Mouse (Mus musculus): ENCODE measurements at regions not wholly inside any gene's neighbourhood (a gene's known extent, or its start where the extent isn't known, plus 50 kb on each side); places are given as distances from the start of the nearest gene placed in this dataset.

- no peak for DNase-seq (ENCODE audit: low read depth)
Measured at GRCm38 (mm10) chr16:77399846-77400275, 202.0 kb downstream of the Gm11146 start.

DNA sequence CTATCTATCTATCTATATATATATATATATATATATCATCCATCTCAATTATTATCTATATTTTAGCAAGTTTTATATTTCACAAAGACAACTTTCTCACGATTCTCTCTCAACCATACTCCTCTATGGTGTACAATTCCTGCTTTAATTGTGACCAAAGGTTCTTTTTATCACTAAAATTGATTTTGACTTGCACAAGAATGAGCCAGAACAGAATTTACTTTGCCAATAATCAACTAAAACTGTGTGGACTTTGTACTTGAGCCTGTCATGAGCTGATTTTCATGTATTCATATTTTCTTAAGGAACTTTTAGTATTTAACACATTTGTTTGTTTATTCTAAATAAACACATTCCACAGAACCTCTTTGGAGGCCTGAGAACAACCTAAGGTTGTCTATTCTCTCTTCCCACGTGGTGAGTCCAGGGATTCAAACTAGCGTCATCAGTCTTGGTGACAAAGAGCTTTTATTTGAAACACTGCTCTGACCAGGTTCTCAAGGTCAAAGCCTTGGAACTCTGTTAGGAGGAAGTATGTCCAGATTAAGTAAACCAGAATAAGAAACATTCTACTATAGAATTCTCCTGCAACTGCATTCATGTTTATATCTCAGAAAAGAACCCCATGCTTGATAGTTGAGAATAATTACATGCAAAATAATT, 207.7 kb downstream of the Gm11146 start:
- DNase-seq (ENCODE audit: low read depth), result no peak

DNA sequence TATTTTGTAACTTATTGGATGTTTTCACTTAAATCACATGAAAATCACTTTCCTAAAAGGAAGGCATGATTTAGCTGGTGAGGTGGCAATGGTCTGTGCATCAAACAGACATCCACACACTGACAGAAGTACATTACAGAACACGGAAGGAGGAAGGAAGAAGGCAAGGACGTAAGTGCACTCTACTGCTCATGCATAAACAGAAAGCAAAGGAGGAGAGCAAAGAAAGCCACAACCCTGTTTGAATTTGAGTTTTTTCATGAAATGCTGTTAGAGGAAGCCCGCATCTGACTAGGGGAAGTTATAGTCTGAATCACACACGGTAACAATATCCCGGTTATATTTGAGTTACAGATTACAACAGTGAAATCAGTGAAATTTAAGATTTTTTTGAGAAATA, 208.4 kb downstream of the Gm11146 start:
- no peak for DNase-seq (ENCODE audit: low read depth)

DNA sequence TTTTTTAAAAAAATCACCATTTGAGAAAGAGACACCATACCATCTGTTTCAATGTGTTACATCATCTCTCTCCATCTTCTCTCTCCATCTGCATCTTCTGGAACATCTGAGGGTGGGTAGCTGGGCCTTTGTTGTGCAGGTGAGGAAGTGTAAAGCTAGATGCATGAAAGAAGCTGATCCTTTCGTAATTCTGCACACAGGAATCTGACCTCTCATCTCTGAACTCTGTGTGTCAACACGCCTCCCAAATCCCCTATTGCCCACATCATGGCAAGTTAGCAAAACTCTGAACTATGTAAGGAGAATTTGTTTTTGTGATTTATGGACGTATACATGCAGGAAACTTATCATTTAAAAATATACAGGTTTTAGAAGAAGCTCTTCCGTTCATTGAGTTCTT, 209.7 kb downstream of the Gm11146 start:
- DNase-seq (ENCODE audit: low read depth), result no peak

DNA sequence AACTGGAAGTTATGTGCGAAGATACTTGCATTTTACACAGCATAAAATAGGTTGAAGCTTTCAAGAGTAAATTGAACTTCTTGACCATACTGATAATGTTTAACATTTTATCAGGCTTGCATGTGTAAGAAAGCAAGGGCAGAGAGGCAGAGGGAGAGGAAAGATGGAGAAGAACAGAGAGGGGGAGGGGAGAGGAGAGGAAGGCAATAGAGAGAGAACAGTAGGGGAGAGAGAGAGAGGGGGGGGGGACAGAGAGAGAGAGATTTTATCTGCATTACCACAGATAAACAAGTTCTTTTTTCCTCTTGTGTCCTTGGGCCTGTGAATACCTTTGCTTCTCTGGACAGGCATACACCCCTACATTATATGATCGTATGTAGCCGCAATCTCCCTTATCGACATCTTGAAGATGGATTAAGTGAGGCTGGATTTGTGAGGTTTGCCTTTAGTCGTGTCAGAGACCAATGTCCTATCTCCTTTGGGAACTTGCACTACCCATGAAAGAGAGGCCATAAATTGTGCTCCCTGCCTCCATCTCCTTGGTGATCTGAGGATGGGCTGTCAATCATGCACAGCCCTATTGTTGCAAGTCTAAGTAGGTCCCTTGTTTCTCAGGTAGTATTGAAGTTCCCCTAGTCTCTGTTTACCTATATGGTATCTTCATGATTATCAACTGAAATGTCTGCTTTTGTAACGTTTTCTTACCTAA, 217.7 kb downstream of the Gm11146 start:
- DNase-seq (ENCODE audit: low read depth), result no peak

DNA sequence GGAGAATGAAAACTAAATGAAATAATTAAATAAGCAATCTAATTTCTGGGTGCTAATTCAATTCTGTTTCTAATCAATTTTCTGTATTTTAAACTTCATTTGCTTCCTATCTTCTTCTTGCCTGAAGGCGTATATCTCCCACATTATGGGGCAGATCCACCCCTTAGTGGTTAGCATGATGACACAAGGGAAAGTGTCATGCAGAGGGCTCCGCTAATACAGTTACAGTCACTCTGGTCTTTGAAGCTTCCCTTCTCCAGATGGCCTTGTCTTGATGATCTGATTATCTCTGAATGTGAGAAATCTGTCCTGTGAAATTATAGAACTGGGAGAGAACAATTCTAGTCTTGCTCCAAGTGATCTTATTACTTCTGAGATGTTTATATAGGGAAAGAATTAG, 219.1 kb downstream of the Gm11146 start:
- no peak for DNase-seq (ENCODE audit: low read depth)

- DNase-seq (ENCODE audit: low read depth), result no peak
Measured at GRCm38 (mm10) chr16:77372768-77373167, 229.1 kb downstream of the Gm11146 start.

DNA sequence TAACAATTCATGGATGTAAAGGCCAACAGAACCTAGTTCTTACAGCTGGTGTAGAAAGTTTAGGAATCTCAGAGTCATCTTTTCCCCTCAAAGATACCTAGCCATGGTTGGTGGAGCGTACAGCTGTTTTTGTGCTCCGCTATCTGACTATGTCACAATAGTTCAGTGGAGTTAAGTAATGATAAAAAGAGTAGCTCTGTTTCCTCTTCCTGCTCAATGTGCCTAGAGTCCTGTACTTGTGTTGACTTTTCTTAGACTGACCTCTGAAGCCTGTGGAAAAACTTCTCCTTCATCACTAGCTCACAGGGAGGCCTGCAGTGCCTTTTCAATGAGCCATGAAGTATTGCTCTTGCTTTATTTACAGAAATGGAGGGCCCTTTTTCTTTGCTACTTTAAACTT, 232.1 kb downstream of the Gm11146 start:
- DNase-seq (ENCODE audit: low read depth), result no peak

DNA sequence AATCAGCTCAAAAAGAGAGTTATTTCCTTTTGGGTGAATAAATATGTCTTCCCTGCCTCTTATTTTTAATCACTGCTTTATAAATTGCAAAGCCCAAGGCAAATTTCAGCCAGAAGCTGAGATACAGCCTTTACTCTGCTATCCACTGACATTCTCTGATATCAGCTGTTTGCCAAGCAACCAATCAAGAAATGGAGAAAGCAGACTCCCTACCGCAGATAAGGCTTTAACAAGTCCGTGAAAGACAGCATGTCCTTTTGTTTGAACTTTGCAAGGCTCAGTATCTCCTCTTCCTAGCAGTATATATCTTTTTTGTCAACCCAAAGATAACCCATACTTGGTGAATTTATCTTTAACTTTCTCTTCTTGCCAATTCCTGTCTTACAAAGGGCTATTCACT, 236.6 kb downstream of the Gm11146 start:
- DNase-seq (ENCODE audit: low read depth), result no peak

DNA sequence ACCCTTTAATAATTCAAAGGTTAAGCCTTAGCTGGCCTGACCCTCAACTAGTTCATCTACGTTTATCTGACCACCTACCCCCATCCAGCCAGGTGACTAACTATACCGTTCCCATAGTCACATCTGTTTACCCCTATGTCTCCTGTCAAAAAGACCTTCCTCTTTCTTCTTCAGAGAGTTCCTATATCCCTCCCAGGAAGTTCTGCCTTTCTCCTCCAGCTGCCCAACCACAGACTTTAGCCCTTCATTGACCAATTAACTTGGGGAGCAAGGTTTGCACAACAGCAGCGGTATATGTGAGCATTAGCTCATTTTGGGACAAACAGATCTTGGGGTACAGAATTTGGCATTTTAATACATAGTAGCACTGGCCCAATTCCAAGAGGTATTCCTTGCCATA, 237.5 kb downstream of the Gm11146 start:
- no peak for DNase-seq (ENCODE audit: low read depth)

DNA sequence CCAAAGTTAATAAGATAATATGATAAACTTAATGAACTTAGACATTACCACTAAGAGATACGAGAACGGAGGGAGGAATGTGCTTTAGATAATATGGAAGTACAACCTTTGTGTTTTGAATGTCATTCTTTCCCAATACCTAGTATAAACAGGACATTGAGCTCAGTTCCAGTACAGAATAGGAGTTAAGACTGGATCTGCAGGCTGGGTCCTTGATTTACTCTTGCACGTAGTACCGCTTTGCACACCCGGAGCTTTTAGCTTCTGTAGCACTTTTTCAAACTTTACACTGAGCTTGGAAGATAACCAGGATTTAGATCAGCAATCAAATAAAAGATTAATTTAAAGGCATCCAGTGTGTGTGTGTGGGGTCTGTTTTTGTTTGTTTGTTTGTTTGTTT, 242.7 kb downstream of the Gm11146 start:
- no peak for DNase-seq (ENCODE audit: low read depth)

DNA sequence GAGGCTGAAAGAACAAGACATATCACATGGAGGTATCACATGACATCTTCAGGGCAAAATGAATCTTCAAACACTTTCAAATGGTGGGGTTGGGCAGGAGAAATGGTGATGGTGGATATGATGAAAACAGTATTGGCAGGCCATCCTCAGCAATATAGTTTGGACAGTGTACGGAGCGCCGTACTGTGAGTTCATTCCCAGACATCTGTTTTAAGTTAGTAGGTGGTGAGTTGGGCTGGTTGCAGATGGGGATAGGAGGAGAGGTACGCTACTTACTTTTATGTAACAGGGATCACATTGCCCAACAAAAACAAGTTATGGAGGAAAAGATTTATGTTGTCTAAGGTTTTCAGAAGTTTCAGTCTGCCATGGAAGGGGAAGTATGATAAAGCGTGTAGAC, 246.6 kb downstream of the Gm11146 start:
- no peak for DNase-seq (ENCODE audit: low read depth)

- no peak for DNase-seq (ENCODE audit: low read depth)
Measured at GRCm38 (mm10) chr16:77354201-77354712, 247.6 kb downstream of the Gm11146 start.

DNA sequence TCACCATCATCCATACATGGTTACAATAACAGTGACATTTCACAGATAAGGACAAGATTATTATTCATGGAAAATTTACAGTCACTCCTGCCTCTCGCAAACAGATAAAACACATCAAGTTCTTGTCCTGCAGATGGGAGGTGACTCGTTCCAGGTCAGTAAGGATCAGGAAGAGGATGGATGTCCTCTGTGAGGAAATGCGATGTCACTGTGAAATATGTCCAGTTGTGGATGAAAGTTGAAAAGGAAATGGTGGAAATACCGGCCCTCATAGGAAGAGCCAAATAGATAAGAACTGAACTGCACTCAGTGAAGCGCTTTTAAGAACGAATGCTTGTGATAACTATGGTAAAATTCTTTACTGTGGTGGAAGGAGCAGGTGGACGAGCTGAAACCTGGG, 255.8 kb downstream of the Gm11146 start:
- no peak for DNase-seq (ENCODE audit: low read depth)

- DNase-seq (ENCODE audit: low read depth), result no peak
Measured at GRCm38 (mm10) chr16:77332285-77332684, 269.6 kb downstream of the Gm11146 start.

GRCm38 (mm10) chr16:77330996-77331395, 270.9 kb downstream of the Gm11146 start:
- DNase-seq (ENCODE audit: low read depth), result no peak

DNA sequence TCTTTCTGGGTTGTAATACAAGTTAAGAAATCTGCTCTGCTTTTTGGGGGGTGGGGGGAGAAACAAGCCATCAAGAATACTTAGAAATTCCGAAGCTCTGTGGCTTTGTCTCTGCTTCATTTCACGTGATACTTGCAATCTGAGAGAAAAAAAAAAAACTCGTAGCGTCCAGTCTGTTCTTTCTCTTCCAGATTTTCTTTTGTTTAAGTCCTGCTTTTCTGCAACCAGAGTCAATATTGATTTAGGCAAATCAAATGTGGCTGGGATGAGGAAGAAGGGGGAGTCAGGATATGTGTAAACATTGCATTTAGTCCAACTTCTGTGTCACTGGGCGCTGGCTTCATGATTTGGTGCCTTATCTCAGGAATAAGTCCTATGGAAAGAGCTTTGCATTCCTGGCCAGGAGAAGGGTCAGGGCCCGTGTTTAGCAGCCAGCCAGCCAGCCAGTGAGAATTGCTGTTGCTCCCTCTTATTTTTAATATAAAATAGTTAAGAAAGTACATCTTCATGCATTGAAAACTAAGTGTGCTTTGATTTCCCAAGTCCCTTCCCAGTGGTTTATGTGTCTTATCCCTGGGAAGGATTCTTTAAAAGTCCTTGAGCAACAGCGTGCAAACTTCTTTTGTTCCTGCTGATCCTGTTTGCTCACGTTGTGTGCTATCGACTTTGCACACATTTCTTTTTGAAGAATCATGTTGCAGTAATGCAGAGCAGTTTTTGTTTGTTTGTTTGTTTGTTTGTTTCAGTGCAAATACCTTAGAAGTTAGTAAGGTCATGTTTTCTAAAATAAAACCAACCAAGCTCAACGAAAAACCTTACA, 272.0 kb downstream of the Gm11146 start:
- no peak for DNase-seq (ENCODE audit: low read depth)

GRCm38 (mm10) chr16:77329160-77329691, 272.7 kb downstream of the Gm11146 start:
- no peak for DNase-seq (ENCODE audit: low read depth)

DNA sequence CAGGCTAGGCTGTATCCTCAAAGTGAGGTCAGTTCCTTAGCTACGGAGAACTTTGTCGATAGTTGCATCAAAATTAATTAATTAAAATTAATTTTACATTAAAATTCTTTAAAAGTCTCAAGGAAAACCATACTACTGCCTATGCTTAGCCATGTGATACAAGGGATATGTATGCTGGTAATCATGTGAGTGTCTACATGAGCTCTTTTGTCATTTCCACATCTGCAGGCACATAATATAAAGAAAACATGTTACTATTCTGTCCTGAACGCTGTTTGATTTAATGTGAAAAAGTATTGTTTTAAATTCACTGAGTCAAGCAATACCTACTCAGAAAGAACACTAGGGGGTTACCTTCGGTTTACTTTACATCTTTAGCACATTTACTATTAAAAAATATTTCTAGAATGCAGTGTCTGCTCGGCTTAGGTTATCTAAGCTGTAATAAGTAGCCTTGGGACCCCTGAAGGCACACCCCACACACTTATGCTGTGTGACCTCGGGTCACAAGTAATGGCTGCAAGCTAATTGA, 273.2 kb downstream of the Gm11146 start:
- DNase-seq (ENCODE audit: low read depth), result no peak

DNA sequence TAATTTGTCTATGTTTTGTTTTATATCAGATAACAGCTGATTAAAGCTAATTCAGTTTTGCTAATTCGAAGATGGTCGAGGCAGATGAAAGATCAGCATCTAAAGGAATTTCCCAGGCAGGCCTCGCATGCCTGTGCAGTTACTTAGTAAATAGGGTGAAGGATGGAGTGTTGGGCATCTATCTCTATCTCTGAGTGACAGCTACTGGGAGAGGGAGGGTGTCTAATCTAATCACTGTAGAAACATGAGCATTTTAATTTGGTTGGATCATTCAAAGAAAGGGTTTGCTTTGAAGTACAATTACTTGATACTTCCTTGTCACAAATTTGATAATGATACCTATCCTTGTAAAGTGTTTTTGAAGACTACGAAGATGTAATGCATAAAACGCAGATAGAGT, 273.8 kb downstream of the Gm11146 start:
- no peak for DNase-seq (ENCODE audit: low read depth)

DNA sequence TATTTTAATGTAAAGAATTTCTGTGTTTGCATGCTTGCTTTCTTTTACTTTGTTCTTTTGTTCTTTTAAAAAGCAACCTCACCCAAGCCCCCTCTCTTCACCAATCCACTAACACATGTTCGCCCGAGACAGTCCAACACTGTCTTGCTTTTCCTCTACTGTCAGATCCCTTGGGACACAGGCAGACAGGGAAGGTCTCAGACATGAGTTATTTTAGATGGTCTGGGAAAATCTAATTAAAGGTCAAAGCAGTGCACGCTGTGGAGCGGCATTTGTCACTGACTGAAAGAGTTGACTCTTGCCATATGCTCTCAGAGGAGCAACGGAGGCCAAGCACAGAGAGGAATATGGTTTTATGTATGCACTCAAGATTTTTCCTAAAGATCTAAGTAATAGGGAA, 279.6 kb downstream of the Gm11146 start:
- no peak for DNase-seq (ENCODE audit: low read depth)

GRCm38 (mm10) chr16:77318150-77318549, 283.7 kb downstream of the Gm11146 start:
- DNase-seq (ENCODE audit: low read depth), result no peak
